Mouse (Mus musculus) spleen, postnatal 36 days (tissue): ENCODE data around the gene B230217C12Rik.
"Not testable (repeated sequence)": the region's sequence is repeated elsewhere in the genome, so short reads cannot be mapped to it uniquely, and the experiment has no call there.

Source experiments
- DNase-seq, 2 experiments: peaks; one replicate each; pipeline ENCODE4 v3.0.0; 2022; ENCODE audit warnings: low spot score in 2 of 2, mixed read lengths in 1 of 2

Gene B230217C12Rik

GRCm38 (mm10) chr11:97866091-97866888, 25.7 kb downstream of the B230217C12Rik start:
- DNase-seq: no peak

GRCm38 (mm10) chr11:97867591-97867990, 27.0 kb downstream of the B230217C12Rik start:
- DNase-seq: no peak

GRCm38 (mm10) chr11:97872378-97872777, 31.8 kb downstream of the B230217C12Rik start:
- not testable (repeated sequence) for DNase-seq

GRCm38 (mm10) chr11:97874396-97874795, 33.8 kb downstream of the B230217C12Rik start:
- DNase-seq: no peak

- no peak for DNase-seq
Observed at GRCm38 (mm10) chr11:97877341-97877740, 36.8 kb downstream of the B230217C12Rik start.

GRCm38 (mm10) chr11:97880362-97880761, 39.8 kb downstream of the B230217C12Rik start:
- DNase-seq: no peak

GRCm38 (mm10) chr11:97883542-97883917, 43.0 kb downstream of the B230217C12Rik start:
- peak; percentile 87 to 89 for DNase-seq

GRCm38 (mm10) chr11:97883918-97884600, 43.5 kb downstream of the B230217C12Rik start, which contains the start of gene Fbxo47:
Gene Fbxo47, minus strand, starts transcription at chr11:97884154.
- DNase-seq: peak; percentile 96 to 98

- DNase-seq: no peak
Observed at GRCm38 (mm10) chr11:97884601-97885185, 44.1 kb downstream of the B230217C12Rik start.

- no peak for DNase-seq
Observed at GRCm38 (mm10) chr11:97885296-97885915, 44.8 kb downstream of the B230217C12Rik start.

GRCm38 (mm10) chr11:97891821-97892220, 51.2 kb downstream of the B230217C12Rik start:
- no peak for DNase-seq
